Mouse (Mus musculus) lung, embryonic 14.5 days (tissue): Measurements from ENCODE around the gene Tnfaip2. TPM values are rescaled to one million over a fixed set of nuclear protein-coding genes. Genes with fewer than 3 reads are reported as not detected.
A peak's percentile ranks its signal among the peaks of the same experiment; 100 is the strongest.

Experiments
- ATAC-seq: fragments of 200-750 bp; cut with Nextera tagmentation; 2 replicates; pipeline ENCODE4 v1.8.0; 2017; ENCODE audit warnings: mild to moderate bottlenecking, moderate TSS enrichment, moderate library complexity; ENCODE audit not compliant: insufficient read depth
- DNase-seq: peaks from one replicate; pipeline ENCODE4 v3.0.0-alpha.2; 2015
- H3K27ac ChIP-seq: fragments of 300-500 bp; sonication (generic); 2 replicates; pipeline ENCODE4 v1.5.1; 2014; ENCODE audit warnings: low read depth, mild to moderate bottlenecking, moderate library complexity
- H3K27me3 ChIP-seq: fragments of 300-500 bp; sonication (generic); 2 replicates; pipeline ENCODE4 v1.6.1; 2014; ENCODE audit warnings: low read length, control low read depth; ENCODE audit not compliant: insufficient read depth
- H3K36me3 ChIP-seq: fragments of 300-500 bp; sonication (generic); 2 replicates; pipeline ENCODE4 v1.6.1; 2014; ENCODE audit warnings: control low read depth; ENCODE audit not compliant: insufficient read depth
- H3K4me1 ChIP-seq: fragments of 300-500 bp; sonication (generic); 2 replicates; pipeline ENCODE4 v1.6.1; 2014; ENCODE audit warnings: antibody characterized with exemption, control low read depth; ENCODE audit not compliant: insufficient read depth
- H3K4me2 ChIP-seq: fragments of 300-500 bp; sonication (generic); 2 replicates; pipeline ENCODE4 v1.6.1; 2014; ENCODE audit warnings: mild to moderate bottlenecking
- H3K4me3 ChIP-seq: fragments of 300-500 bp; sonication (generic); 2 replicates; pipeline ENCODE4 v1.5.1; 2014; ENCODE audit warnings: low read depth, low read length
- H3K9ac ChIP-seq: fragments of 300-500 bp; sonication (generic); 2 replicates; pipeline ENCODE4 v1.6.1; 2014
- H3K9me3 ChIP-seq: fragments of 300-500 bp; sonication (generic); 2 replicates; pipeline ENCODE4 v1.6.1; 2016; ENCODE audit warnings: low read depth, low read length, control low read depth
- CTCF ChIP-seq: IDR thresholded peaks from 2 replicates; pipeline ENCODE4 v1.5.1; 2016; ENCODE audit warnings: antibody characterized with exemption, low read depth
- WGBS: fragments of 180-500 bp; shearing (Covaris S2); extraction: QIAGEN DNeasy Blood & Tissue Kit; methylation state at CpG from one replicate; pipeline ENCODE4 v1.1.7; 2014; 5-methylcytosine and 5-hydroxymethylcytosine counted together
- polyA plus RNA-seq: library from polyadenylated mRNA; unstranded; fragments of >200 nt; fragmentation: Nextera tagmentation; extraction: Ambion mirVana; gene quantifications from 2 replicates; pipeline ENCODE4 v1.2.1, GENCODE M21; 2014

Tnfaip2 gene
- polyA plus RNA-seq, 1 experiment from 2014 or later, result 2.0 TPM

DNA sequence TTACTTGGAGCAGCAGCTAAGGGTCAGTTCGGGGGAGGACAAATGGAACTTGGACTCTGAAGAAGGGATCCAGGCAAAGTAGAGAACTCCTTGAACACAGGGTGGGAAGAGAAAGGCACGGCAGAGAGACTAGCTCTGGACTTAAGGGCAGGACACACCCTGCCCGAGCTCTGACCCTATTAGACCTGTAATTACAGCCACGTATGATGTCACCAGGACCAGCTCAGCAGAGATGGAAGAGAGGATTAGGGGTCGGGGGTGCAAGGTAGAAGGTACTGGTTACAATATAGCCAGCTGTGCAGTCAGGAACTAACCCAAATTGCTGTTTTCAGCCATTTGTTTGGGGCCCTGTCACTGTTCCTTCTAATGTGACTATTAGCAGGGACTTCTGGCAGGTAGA is 19.4 kb upstream of the Tnfaip2 start:
- no peak overlapping the region for H3K4me3 ChIP-seq
- no peaks in the 10 kb centered on the region for H3K4me1 ChIP-seq
- H3K27ac ChIP-seq, result no peak overlapping the region
- no peaks in the 10 kb centered on the region for H3K9me3 ChIP-seq
- TF ChIP-seq CTCF, result no peak
- peaks cover 44% of the 10 kb centered on the region for H3K27me3 ChIP-seq
- H3K36me3 ChIP-seq, result no peaks in the 10 kb centered on the region
- ATAC-seq, result no peak
- 63% methylated on average over 5 of the region's 5 CpGs for WGBS
- no peak overlapping the region for H3K4me2 ChIP-seq
- DNase-seq, result no peak
- H3K9ac ChIP-seq, result no peak overlapping the region

DNA sequence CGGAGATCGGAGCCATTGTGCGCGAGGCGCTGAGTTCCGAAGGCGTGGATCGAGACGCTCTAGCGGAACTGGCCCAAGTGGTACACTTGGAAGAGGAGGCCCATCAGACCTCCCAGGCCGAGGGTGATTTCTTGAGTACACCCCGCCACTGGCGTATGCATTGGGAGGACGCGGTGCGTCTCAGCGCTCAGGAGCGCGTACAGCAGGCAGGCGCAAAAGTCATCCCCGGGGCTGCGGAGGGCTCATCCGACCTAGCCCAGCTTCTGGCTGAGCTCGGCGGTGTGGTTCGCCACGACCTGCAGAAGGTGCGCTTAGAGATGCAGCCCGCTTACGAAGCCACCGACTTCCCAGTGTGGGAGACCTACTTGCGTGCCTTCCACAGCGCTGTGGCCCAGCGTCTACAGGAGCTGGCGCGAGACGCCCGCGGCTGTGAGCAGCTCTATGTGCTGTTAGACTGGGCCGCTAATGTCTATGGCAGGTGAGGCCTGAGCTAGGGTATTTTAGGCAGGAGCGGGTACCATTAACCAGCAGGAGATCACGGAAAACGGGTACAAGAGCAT is 18.6 kb upstream of the Tnfaip2 start:
- DNase-seq (no peak), ATAC-seq (no peak)
- peaks cover 52% of the 10 kb centered on the region for H3K27me3 ChIP-seq
- TF ChIP-seq CTCF, result no peak
- H3K4me2 ChIP-seq, result peak overlapping the region; percentile 51
- H3K9me3 ChIP-seq, result no peaks in the 10 kb centered on the region
- WGBS, result 8% methylated on average over 43 of the region's 43 CpGs
- no peak overlapping the region for H3K9ac ChIP-seq
- H3K4me3 ChIP-seq, result peak overlapping the region; percentile 19; the same call in 1 of the 2 replicates
- H3K4me1 ChIP-seq, result no peaks in the 10 kb centered on the region
- no peaks in the 10 kb centered on the region for H3K36me3 ChIP-seq
- H3K27ac ChIP-seq, result no peak overlapping the region

DNA sequence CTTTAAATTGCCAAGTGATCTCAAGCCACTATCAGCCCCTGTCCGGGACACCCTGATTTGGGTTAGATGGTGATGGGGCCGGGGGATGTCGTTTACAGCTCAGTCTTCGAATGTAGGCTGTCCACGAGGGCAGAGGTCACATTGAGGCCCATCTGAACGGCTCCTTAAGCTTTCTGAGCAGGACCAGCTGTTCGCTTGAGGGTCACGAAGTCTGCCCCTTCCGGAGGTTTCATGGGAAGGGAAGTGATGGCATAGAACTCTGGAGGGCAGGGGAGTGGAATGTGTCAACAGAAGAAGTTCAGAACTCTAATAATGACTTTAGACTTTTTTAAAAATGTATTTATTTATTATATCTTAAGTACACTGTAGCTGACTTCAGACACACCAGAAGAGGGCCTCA is 17.7 kb upstream of the Tnfaip2 start:
- Histone ChIP-seq H3K27me3 (peaks cover 61% of the 10 kb centered on the region), H3K27ac (no peak overlapping the region), H3K4me1 (peaks cover 1% of the 10 kb centered on the region; the same call in 1 of the 2 replicates), H3K9ac (no peak overlapping the region), H3K36me3 (no peaks in the 10 kb centered on the region), H3K9me3 (no peaks in the 10 kb centered on the region), H3K4me3 (no peak overlapping the region), H3K4me2 (no peak overlapping the region)
- ATAC-seq, result no peak
- TF ChIP-seq CTCF, result no peak
- no peak for DNase-seq
- 22% methylated on average over 9 of the region's 9 CpGs for WGBS

DNA sequence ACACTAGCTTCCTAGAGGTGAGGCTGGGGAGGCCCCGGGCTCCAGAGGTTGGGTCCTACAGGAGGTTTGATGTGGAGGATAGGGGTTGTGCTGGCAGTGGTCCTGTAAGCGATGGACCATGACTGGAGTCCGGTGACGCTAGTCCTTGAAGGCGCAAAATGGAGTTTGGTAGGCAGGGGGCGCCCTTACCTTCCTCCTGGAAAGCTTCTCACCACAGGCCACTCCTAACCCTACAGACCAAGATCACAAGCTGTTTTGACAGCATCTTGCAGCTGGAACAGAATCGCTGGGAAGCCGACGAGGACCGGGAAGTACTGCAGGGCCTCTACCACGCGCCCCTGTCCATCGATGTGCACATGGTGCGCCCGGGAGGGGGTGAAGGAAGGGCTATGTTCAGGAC is 17.0 kb upstream of the Tnfaip2 start:
- Histone ChIP-seq H3K4me2 (no peak overlapping the region), H3K9me3 (no peaks in the 10 kb centered on the region), H3K4me1 (peaks cover 8% of the 10 kb centered on the region; the same call in 1 of the 2 replicates), H3K36me3 (no peaks in the 10 kb centered on the region), H3K27me3 (peaks cover 68% of the 10 kb centered on the region), H3K4me3 (no peak overlapping the region), H3K27ac (no peak overlapping the region), H3K9ac (no peak overlapping the region)
- DNase-seq (peak; percentile 93), ATAC-seq (peak; percentile 32)
- WGBS, result 4% methylated on average over 15 of the region's 15 CpGs
- peak; percentile 89 for TF ChIP-seq CTCF

DNA sequence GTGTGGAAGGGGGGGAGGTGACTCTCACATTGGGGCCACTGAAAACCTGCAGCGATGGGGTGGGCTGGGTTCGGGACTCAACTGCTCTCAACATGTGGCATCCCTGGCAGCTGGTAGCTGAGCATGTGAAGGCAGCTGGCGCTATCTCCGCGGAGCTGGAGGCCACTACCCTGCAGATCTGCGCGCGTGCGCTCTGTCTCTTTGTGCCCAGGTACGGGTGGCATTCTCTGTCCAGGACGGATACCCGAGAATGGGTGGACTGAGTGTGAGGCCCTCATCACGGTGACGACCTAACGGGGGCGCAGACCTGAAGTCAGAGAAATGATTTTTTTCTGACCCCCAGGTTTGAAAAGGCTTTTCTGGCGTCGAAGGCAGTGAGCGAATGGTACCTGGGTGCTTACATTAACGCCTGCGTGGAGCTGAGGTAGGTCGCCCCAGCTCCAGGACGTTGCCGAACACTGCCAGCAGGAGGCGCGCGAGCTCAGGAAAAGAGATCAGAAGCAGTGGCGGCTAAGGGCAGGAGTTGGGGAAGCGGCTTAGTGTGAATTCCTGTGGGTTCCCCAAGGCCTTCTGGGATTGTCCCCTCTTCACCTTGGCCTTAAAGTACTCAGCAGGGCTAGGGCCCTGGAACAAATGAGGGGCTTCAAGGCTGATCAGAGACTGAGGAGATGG is 16.3 kb upstream of the Tnfaip2 start:
- Histone ChIP-seq H3K27me3 (peaks cover 75% of the 10 kb centered on the region), H3K4me2 (no peak overlapping the region), H3K4me3 (no peak overlapping the region), H3K4me1 (peaks cover 11% of the 10 kb centered on the region; the same call in 1 of the 2 replicates), H3K27ac (no peak overlapping the region), H3K36me3 (no peaks in the 10 kb centered on the region), H3K9me3 (no peaks in the 10 kb centered on the region), H3K9ac (no peak overlapping the region)
- ATAC-seq (peak; percentile 42), DNase-seq (peak; percentile 93)
- TF ChIP-seq CTCF, result peak; percentile 98
- WGBS, result 16% methylated on average over 29 of the region's 29 CpGs

DNA sequence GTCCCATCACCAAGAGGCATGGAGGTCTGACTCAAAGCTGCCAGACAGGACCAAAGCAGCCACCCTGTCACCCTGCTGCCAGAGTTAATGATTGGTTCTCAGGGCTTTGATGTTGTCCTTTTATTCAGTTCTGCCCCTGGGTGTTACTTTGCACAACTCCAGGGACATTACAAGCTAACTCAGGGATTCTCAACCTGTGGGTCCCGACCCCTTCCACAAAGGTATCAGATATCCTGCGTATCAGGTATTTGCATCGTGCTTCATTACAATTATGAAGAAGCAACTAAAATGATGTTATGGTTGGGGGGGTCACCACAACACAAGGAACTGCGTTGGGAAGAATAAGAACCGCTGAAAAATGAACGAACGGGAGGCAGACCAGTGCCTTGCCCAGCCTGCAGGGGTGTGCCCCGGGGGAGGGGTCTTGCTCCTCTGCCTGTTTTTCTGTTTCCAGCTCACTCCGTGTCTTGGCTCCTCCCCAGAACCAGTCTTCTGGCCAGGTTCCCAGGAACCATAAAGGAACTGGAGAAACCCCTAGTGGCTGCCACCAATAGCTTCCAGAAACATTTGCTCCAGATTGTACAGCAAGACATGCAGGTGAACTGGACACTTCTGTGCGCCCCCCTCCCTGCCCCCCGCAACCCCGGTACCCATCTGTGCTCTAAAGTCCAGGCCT is 14.7 kb upstream of the Tnfaip2 start:
- peak; percentile 86 for DNase-seq
- WGBS, result 42% methylated on average over 12 of the region's 12 CpGs

GRCm38 (mm10) chr12:111428364-111428763 is 13.9 kb upstream of the Tnfaip2 start:
- ATAC-seq (no peak), DNase-seq (no peak)
- H3K9me3 ChIP-seq, result no peaks in the 10 kb centered on the region
- 26% methylated on average over 8 of the region's 8 CpGs for WGBS
- H3K27me3 ChIP-seq, result peaks cover 60% of the 10 kb centered on the region
- H3K27ac ChIP-seq, result no peak overlapping the region
- H3K36me3 ChIP-seq, result no peaks in the 10 kb centered on the region
- peak overlapping the region; percentile 75; the same call in 1 of the 2 replicates for H3K4me2 ChIP-seq
- no peak for TF ChIP-seq CTCF
- no peak overlapping the region for H3K4me3 ChIP-seq
- peaks cover 11% of the 10 kb centered on the region; the same call in 1 of the 2 replicates for H3K4me1 ChIP-seq
- no peak overlapping the region for H3K9ac ChIP-seq

More for the DNA sequence above, 14.7 kb upstream of the Tnfaip2 start:
- Histone ChIP-seq H3K9ac (no peak overlapping the region), H3K36me3 (no peaks in the 10 kb centered on the region), H3K4me3 (no peak overlapping the region), H3K9me3 (no peaks in the 10 kb centered on the region), H3K27ac (no peak overlapping the region), H3K4me1 (peaks cover 11% of the 10 kb centered on the region; the same call in 1 of the 2 replicates), H3K27me3 (peaks cover 68% of the 10 kb centered on the region), H3K4me2 (no peak overlapping the region)
- ATAC-seq, result no peak
- peak; percentile 40 for TF ChIP-seq CTCF
